Mouse (Mus musculus) hindbrain, postnatal 0 days (tissue): Measurements from ENCODE around the gene Zfp652. TPM values are rescaled to one million over a fixed set of nuclear protein-coding genes. Genes with fewer than 3 reads are reported as not detected.

Experiments used
- ATAC-seq: fragments of 200-750 bp; cut with Nextera tagmentation; 2 replicates; pipeline ENCODE4 v1.8.0; 2017; ENCODE audit warnings: mild to moderate bottlenecking, moderate TSS enrichment, moderate library complexity
- DNase-seq: peaks from one replicate; pipeline ENCODE4 v3.0.0-alpha.2; 2015; ENCODE audit warnings: low spot score
- H3K27ac ChIP-seq: fragments of 300-500 bp; sonication (generic); 2 replicates; pipeline ENCODE4 v1.5.1; 2014; ENCODE audit warnings: mild to moderate bottlenecking
- H3K27me3 ChIP-seq: fragments of 300-500 bp; sonication (generic); 2 replicates; pipeline ENCODE4 v1.6.1; 2014; ENCODE audit warnings: low read length, mixed read lengths; ENCODE audit not compliant: insufficient read depth
- H3K36me3 ChIP-seq: fragments of 300-500 bp; sonication (generic); 2 replicates; pipeline ENCODE4 v1.6.1; 2014; ENCODE audit warnings: low read length, mixed read lengths; ENCODE audit not compliant: insufficient read depth
- H3K4me1 ChIP-seq: fragments of 300-500 bp; sonication (generic); 2 replicates; pipeline ENCODE4 v1.6.1; 2014; ENCODE audit warnings: antibody characterized with exemption, low read length, mixed read lengths; ENCODE audit not compliant: insufficient read depth
- H3K4me2 ChIP-seq: fragments of 300-500 bp; sonication (generic); 2 replicates; pipeline ENCODE4 v1.6.1; 2014; ENCODE audit warnings: low read depth, mild to moderate bottlenecking, low read length, moderate library complexity, mixed read lengths
- H3K4me3 ChIP-seq: fragments of 300-500 bp; sonication (generic); 2 replicates; pipeline ENCODE4 v1.5.1; 2014; ENCODE audit warnings: low read length
- H3K9ac ChIP-seq: fragments of 300-500 bp; sonication (generic); replicated peaks from 2 replicates; pipeline ENCODE4 v1.6.1; 2014; ENCODE audit warnings: mild to moderate bottlenecking, low read length, moderate library complexity, mixed read lengths
- H3K9me3 ChIP-seq: fragments of 300-500 bp; sonication (generic); 2 replicates; pipeline ENCODE4 v1.6.1; 2016; ENCODE audit warnings: low read length, mixed read lengths
- CTCF ChIP-seq: IDR thresholded peaks from 2 replicates; pipeline ENCODE4 v1.5.1; 2016; ENCODE audit warnings: antibody characterized with exemption, control low read depth, low read depth
- WGBS: fragments of 180-500 bp; shearing (Covaris S2); extraction: QIAGEN DNeasy Blood & Tissue Kit; methylation state at CpG from one replicate; pipeline ENCODE4 v1.1.7; 2014; 5-methylcytosine and 5-hydroxymethylcytosine counted together
- polyA plus RNA-seq: library from polyadenylated mRNA; unstranded; fragments of >200 nt; fragmentation: Nextera tagmentation; extraction: Ambion mirVana; gene quantifications from 2 replicates; pipeline ENCODE4 v1.2.1, GENCODE M21; 2015
- total RNA-seq: library from RNA; depleted of rRNA; stranded (reverse); fragments of >200 nt; gene quantifications from 2 replicates; pipeline ENCODE4 v1.2.3, GENCODE M21; 2014

Gene Zfp652
- total and polyA plus RNA-seq, 2 experiments from 2014 or later: 15.2 to 23.0 TPM

GRCm38 (mm10) chr11:95762996-95763395, 50.5 kb downstream of the Zfp652 start:
- Histone ChIP-seq H3K4me2 (no peak overlapping the region), H3K9ac (no peak overlapping the region), H3K4me3 (no peak overlapping the region), H3K9me3 (no peaks in the 10 kb centered on the region), H3K36me3 (peaks cover 14% of the 10 kb centered on the region; the same call in 1 of the 2 replicates), H3K27ac (no peak overlapping the region), H3K4me1 (no peaks in the 10 kb centered on the region), H3K27me3 (no peaks in the 10 kb centered on the region)
- WGBS: 83% methylated on average over 4 of the region's 4 CpGs
- no peak for TF ChIP-seq CTCF
- ATAC-seq (no peak), DNase-seq (no peak)

GRCm38 (mm10) chr11:95764806-95765205, 52.3 kb downstream of the Zfp652 start:
- no peak for TF ChIP-seq CTCF
- Histone ChIP-seq H3K4me2 (no peak overlapping the region), H3K4me3 (no peak overlapping the region), H3K27ac (no peak overlapping the region), H3K36me3 (peaks cover 21% of the 10 kb centered on the region; the same call in 1 of the 2 replicates), H3K4me1 (no peaks in the 10 kb centered on the region), H3K9ac (no peak overlapping the region), H3K9me3 (no peaks in the 10 kb centered on the region), H3K27me3 (no peaks in the 10 kb centered on the region)
- WGBS: 54% methylated on average over 8 of the region's 8 CpGs
- ATAC-seq (no peak), DNase-seq (no peak)

- ATAC-seq: no peak
Measured at GRCm38 (mm10) chr11:95765334-95765733, 52.9 kb downstream of the Zfp652 start.

GRCm38 (mm10) chr11:95768244-95768643, 55.8 kb downstream of the Zfp652 start:
- no peaks in the 10 kb centered on the region for H3K9me3 ChIP-seq
- H3K9ac ChIP-seq: no peak overlapping the region
- no peak overlapping the region for H3K4me3 ChIP-seq
- ATAC-seq (no peak), DNase-seq (no peak)
- no peaks in the 10 kb centered on the region for H3K4me1 ChIP-seq
- peaks cover 18% of the 10 kb centered on the region; the same call in 1 of the 2 replicates for H3K36me3 ChIP-seq
- H3K27me3 ChIP-seq: no peaks in the 10 kb centered on the region
- TF ChIP-seq CTCF: no peak
- WGBS: 87% methylated on average over 6 of the region's 6 CpGs
- H3K4me2 ChIP-seq: no peak overlapping the region
- no peak overlapping the region for H3K27ac ChIP-seq

More at GRCm38 (mm10) chr11:95765334-95765733, 52.9 kb downstream of the Zfp652 start:
- H3K4me2 ChIP-seq: no peak overlapping the region
- no peaks in the 10 kb centered on the region for H3K9me3 ChIP-seq
- H3K27ac ChIP-seq: no peak overlapping the region
- H3K36me3 ChIP-seq: peaks cover 18% of the 10 kb centered on the region; the same call in 1 of the 2 replicates
- DNase-seq: no peak
- H3K27me3 ChIP-seq: no peaks in the 10 kb centered on the region
- H3K9ac ChIP-seq: no peak overlapping the region
- whole genome bisulfite sequencing: 83% methylated on average over 10 of the region's 10 CpGs
- H3K4me3 ChIP-seq: no peak overlapping the region
- H3K4me1 ChIP-seq: no peaks in the 10 kb centered on the region
- TF ChIP-seq CTCF: no peak

- WGBS: 92% methylated on average over 10 of the region's 10 CpGs
Measured at GRCm38 (mm10) chr11:95769208-95769607, 56.7 kb downstream of the Zfp652 start.

GRCm38 (mm10) chr11:95770720-95771364, 58.4 kb downstream of the Zfp652 start:
- H3K27me3 ChIP-seq: no peaks in the 10 kb centered on the region
- H3K4me3 ChIP-seq: no peak overlapping the region
- WGBS: 62% methylated on average over 9 of the region's 9 CpGs
- peak; percentile 52 for DNase-seq
- no peak overlapping the region for H3K4me2 ChIP-seq
- no peaks in the 10 kb centered on the region for H3K9me3 ChIP-seq
- peak; percentile 60 for TF ChIP-seq CTCF
- H3K27ac ChIP-seq: no peak overlapping the region
- peaks cover 6% of the 10 kb centered on the region; the same call in 1 of the 2 replicates for H3K36me3 ChIP-seq
- no peak overlapping the region for H3K9ac ChIP-seq
- H3K4me1 ChIP-seq: no peaks in the 10 kb centered on the region
- ATAC-seq: no peak

More at GRCm38 (mm10) chr11:95769208-95769607, 56.7 kb downstream of the Zfp652 start:
- DNase-seq (no peak), ATAC-seq (no peak)
- no peak for TF ChIP-seq CTCF
- H3K27me3 ChIP-seq: no peaks in the 10 kb centered on the region
- no peak overlapping the region for H3K4me3 ChIP-seq
- H3K27ac ChIP-seq: no peak overlapping the region
- H3K4me1 ChIP-seq: no peaks in the 10 kb centered on the region
- no peak overlapping the region for H3K9ac ChIP-seq
- H3K4me2 ChIP-seq: no peak overlapping the region
- H3K36me3 ChIP-seq: peaks cover 10% of the 10 kb centered on the region; the same call in 1 of the 2 replicates
- H3K9me3 ChIP-seq: no peaks in the 10 kb centered on the region

- Histone ChIP-seq H3K27me3 (no peaks in the 10 kb centered on the region), H3K27ac (no peak overlapping the region), H3K4me1 (no peaks in the 10 kb centered on the region), H3K4me3 (no peak overlapping the region), H3K9me3 (no peaks in the 10 kb centered on the region), H3K4me2 (no peak overlapping the region), H3K9ac (no peak overlapping the region), H3K36me3 (peaks cover 6% of the 10 kb centered on the region; the same call in 1 of the 2 replicates)
- ATAC-seq: no peak
- DNase-seq: no peak
- 81% methylated on average over 8 of the region's 8 CpGs for WGBS
- no peak for TF ChIP-seq CTCF
Measured at GRCm38 (mm10) chr11:95771665-95772064, 59.2 kb downstream of the Zfp652 start.
